Mouse (Mus musculus): ENCODE data around the gene Use1.

Use1 gene

DNA sequence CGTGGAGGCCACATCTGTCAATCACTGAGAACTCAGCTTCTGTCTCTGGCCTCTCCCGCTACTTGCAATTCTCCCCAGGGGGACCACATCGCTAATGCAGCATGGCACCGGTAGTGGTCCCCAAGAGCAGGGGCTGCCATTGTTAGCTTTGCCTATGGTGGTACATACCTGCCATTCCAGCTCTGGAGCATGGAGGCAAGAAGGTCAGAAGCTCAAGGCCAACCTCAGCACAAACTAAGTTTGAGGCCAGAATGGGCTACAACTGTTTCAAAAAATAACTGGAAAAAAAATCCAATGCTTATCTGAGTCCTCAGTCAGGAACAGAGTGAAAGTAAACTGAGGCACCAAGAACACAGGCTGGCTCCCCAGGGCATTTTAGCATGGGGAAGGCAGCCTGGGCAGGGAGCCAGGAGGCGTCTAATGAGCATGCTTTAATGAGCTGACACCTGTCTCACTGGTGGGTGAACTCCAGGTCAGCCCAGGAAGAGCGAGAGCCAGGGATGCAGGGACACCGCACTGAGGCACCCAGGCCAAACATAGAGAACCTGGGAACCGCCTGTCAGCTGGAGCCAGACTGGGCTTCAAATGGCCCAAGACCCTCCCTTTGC is 9.9 kb downstream of the Use1 start:
- no peak for DNase-seq (ENCODE audit: extremely low read depth, insufficient read length, low spot score)

DNA sequence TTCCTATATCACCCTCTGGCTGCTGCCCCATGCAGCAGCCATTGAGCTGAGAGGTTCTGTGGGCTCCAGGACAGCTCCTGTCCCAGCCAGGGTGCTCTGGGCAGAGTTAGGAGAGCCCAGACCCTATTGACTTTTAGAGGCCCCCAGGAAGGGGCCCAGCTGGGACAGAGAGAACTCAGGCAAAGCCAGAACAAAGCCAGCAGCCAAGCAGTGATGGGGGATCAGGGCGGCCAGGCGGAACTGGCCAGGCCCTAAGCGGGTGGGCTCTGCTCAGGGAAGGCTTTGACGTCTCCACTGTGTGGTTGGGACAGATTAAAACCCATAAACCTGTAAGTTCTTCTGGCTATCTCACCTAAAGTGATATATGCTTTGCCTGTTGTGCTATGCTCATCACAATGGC is 12.4 kb downstream of the Use1 start:
- no peak for DNase-seq (ENCODE audit: extremely low read depth, insufficient read length, low spot score)

DNA sequence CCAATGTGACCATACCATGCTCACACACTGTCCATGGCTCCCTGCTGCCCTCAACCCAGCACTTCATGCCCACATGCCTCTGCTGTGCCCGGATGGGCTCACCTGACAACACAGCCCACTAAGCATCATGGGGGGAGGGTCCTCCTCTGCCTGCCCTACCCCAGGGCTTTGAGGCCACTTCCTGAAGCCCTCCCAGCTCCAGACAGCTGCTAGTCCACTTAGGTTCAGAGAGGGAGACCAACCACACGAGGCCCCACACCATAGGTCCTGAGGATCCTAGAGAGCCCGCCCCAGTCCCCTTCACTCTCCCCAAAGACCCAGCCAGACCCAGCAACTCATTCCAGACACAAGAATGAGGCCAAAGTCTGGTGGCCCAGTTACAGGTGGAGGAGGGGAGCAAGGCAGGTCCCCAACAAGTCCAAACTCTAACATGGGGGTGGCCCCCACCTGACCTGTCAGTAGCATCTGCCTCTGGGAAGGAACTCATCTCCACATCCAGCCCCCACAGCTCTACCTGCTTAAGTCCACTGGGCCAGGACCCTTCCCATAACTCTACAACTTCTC is 12.9 kb downstream of the Use1 start:
- DNase-seq (ENCODE audit: extremely low read depth, insufficient read length, low spot score) = no peak

DNA sequence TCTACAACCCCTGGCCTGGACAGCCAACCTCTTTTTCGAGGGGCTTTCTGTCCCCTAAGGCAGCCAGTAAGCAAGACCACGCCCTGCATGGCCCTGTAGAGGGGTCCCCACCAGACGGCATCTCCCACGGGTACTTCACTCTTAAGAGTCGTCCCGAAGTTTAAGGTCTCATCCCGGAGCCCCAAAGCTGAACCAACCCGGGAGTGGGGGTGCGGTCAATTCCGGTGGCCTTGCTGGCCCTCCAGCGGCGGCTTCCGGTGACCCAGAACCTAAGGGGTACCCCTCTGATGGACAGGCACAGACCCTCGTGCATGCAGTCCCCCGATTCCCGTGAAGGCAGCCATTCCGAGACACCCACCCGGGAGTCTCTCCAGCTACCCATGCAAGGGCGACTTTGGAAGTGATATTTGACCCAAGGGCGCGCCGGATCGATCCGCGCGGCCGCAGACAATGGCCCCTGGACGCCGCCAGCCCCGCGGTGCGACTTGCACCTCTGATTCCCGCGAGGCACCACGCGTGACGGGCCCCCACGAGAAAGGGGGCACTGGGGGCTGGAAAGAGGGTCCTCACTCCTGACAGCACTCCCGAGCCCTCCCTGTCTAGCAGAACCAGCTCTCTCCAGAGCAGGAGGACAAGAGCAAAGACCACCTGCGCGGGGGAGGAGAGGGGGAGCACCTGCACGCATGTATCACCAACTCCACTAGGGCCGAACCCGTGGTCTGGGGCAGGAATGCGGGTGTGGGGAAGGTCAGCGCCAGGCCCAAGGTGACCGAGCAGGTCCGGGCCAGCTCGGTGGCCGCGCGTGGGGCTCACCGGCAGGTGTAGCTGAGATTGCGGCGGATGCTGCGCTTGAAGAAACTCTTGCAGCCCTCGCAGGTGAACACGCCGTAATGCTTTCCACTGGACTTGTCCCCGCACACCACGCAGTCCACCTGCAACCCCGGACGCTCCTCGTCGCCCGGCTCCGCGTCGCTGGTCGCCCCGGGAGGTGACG is 13.8 kb downstream of the Use1 start:
- DNase-seq (ENCODE audit: extremely low read depth, insufficient read length, low spot score) = peak; percentile 52

DNA sequence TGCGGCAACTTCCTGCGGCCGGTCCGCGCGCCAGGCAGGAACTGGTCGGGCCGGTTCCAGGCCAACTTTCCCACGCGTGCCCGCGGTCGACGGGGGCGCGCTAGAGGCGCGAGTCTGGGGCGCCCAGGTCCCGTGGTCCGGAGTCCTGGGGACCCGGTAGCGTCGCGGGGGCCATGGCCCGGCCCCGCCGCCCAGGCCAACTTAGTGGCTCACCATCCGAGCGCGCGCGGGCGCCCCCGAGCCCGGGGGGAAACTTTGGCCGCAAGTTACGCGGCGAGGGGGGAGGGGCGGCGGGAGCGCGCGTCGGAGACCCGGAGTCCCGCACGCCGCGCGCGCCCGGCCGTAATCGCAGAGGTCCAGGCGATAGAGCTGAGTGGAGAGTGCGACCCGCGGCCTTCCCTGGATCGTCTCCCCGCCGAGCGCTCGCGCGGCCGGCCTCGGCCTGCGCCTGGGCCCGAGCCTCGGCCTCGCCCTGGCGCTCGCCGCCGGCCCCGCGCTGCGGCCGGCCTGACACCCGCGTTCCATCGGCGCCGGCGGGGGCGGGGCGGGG is 14.8 kb downstream of the Use1 start, which contains the start of gene Nr2f6:
Gene Nr2f6, minus strand, starts transcription at position 540 of the 550 bp plus-strand sequence.
- DNase-seq (ENCODE audit: extremely low read depth, insufficient read length, low spot score) = peak; percentile 73

DNA sequence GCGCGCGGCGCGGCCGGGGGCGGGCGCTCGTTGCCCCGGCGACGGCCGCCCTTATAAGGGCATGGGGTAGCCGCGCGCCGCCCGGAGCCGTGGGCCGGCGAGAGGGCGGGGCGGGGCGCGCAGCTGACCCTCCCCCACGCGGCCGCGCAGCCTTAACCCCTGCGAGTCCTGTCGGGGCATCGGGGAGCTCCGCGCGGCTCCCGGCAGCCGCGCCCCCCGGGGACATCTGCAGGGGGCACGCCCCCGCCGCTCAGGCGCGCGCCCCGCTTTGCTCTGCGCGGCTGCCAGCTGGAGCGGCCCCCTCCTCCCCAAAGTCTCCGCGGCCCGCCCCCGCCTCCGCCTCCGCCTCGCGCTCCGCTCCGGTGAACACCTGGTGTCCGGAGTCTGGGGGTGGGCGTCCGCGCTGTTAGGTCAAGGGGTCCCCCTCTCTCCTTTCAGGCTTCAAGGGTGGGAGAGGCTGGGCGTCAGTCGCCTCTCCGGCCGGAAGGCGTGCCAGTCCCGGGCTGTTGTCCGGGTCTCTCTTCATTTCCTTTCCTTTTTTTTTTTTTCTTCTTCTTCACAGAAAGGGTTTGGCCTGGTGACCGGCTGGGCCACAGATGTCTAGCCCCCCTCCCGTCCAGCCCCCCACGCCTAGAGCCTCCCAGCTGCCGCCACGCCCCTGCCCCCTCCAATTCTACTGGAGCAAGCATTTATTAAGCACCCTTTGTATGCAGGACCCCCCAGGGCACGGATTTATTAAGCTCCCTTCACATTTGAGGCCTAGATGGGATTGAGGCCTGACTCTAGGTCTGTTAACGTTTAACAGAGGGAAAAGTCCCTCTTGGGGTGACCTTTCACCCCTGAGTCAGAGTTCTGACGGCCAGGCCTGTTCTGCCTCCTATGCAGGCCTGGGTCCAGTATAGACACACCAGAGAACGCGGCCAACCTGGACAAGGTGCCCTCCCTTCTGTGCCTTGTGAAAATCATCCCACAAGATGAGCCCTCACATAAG is 15.6 kb downstream of the Use1 start:
- peak; percentile 93 for DNase-seq (ENCODE audit: extremely low read depth, insufficient read length, low spot score)

DNA sequence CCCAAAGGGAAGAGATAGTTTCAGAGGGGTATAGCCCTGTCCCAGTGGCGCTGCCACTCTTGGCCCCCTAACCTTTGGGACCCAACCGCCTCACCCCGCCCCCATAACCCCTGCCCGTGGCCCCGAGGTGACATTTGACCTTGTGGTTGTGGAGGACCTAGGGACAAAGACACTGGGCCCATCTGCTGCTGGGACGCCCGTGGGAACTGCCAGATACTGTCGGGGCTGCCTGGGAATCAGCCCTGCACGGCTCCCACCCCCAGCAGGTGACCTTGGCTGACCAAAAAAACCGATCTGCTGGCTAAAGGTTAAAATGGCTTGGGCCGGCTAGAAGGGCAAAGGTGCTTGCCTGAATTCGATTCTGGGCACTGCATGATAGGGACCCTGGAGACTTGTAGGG is 16.7 kb downstream of the Use1 start:
- no peak for DNase-seq (ENCODE audit: extremely low read depth, insufficient read length, low spot score)

DNA sequence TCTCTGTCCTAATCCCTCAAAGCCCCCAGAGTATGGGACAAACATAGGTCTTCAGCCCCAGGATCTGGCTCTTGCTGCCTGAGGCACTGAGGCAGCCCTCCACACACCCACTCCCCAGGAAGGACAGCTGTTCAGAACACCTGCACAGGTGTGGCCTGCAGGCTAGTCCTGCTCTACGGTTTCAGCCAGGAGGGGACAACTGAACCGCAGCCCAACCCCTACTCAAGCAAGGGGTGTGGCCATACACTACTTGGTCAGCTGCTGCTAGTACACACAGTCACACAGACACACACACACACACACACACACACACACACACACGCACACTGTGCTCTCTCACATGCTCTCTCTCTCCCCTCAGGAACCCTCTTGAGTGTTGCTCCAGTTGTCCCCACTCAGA is 17.2 kb downstream of the Use1 start:
- DNase-seq (ENCODE audit: extremely low read depth, insufficient read length, low spot score) = no peak

DNA sequence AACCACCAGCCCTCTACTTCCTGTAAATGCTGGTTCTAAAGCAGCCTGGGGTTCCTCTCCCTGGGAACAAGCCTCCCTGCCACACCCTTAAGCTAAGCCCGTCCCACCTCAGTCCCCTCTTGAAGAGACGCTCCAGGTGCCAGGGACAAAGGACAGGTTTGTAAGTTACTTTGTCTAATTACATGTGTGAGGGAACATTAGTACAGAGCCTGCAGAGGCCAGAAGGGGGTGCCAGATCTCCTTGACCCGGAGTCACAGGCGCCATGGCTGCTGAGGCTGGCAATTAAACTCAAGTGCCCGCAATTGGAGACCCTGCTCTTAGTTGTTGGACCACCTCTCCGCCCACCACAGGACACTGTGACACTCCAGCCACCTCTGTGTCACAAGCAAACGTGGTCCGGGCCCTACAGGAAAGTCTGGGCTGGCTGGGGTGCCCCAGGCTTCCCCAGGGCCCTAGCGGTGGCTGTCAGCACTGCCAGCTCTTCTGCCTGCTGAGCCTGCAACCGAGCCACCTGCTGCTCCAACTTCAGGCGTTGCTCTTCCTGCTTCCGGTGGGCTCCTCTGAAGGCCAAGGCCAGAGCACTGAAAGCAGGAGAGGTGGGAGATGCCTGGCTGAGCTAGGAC is 18.7 kb downstream of the Use1 start:
- no peak for DNase-seq (ENCODE audit: extremely low read depth, insufficient read length, low spot score)

DNA sequence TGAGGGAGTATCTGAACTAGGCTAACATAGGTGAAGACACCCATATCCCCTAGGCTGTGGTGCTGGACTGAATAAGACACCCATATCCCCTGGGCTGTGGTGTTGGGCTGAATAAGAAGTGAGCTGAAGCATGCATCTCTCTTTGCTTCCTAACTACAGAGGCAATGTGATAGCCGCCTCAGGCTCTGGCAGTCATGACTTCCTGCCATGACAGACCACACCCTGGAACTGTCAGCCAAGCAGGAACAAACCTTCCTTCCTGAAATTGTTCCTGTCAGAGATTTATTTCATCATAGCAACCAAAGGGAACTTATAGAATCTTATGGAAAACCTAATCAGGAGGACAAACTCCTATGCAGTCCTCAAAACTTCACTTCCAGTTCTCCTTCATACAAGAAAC is 21.6 kb downstream of the Use1 start:
- no peak for DNase-seq (ENCODE audit: extremely low read depth, insufficient read length, low spot score)

DNA sequence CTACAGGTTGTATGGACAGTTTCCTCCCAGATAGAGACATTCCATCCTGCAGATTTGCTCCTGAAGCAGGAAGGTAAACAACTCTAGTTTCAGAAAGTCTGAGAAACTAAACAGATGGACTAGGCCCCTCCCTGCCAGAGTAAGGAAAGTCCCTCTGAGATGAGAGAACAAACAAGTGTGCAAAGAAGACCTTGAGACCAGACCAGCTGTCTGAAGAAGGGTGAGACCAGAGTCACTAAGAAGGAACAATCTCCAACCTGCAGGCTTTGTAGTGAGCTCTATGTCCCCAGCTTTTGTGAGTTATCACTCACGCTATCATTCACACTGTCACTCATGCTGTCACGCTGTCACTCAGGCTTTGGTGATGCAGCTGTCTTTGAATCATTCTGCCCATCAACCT is 25.0 kb downstream of the Use1 start:
- no peak for DNase-seq (ENCODE audit: extremely low read depth, insufficient read length, low spot score)

DNA sequence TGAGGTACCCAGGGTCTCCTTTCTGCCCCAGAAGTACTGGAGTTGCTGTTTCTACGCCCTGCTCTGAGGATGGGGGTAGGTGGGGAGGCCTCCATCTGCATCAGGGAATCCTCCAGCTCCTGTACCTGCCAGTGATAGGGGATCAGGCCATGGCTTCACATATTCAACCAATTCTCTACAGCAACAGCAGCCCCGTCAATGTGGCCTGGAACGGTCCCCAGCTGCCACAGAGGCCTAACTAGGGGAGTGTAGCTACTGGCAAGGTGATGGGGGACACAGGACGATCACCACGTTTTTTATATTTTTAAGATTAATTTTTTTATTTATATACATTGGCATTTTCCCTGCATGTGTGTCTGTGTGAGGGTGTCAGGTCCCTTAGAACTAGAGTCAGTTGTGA is 25.7 kb downstream of the Use1 start:
- no peak for DNase-seq (ENCODE audit: extremely low read depth, insufficient read length, low spot score)

DNA sequence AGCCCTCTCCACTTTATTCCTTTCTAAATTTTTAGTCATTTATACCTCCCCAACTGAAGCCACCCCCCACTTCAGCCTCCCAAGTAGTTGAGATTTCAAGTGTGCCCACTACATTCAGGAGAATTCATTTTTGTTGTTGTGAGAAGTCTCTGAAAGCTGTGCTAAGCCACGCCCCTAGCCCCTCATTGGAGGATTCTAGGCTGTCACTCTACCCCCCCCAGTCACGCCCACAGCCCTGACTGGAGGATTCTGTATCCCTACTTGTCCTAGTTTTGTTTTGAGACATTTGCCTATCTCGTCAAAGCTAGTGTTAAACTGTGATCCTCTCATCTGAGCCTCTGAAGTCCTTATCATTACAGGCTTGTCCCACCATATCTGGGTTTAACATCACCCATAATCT is 26.2 kb downstream of the Use1 start:
- no peak for DNase-seq (ENCODE audit: extremely low read depth, insufficient read length, low spot score)

DNA sequence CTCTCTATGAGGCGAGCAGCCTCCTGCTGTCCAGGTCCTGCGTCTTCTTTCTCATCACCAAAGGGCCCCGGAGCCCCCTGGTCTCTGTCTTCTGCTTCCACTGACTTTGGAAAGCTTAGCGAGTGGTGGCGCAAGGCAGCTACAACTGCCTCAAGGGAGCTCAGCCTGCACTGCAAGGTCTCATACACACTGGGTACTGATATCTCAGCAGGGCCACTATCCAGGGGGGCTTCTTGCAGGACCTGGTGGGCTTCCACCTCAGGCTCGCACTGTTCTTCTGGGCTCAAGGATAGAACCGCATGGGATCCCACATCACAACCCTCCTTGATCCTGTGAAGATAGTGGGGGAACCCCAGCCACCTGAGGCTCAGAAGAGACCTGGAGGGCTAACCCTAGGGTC is 27.8 kb downstream of the Use1 start:
- DNase-seq (ENCODE audit: extremely low read depth, insufficient read length, low spot score) = no peak

DNA sequence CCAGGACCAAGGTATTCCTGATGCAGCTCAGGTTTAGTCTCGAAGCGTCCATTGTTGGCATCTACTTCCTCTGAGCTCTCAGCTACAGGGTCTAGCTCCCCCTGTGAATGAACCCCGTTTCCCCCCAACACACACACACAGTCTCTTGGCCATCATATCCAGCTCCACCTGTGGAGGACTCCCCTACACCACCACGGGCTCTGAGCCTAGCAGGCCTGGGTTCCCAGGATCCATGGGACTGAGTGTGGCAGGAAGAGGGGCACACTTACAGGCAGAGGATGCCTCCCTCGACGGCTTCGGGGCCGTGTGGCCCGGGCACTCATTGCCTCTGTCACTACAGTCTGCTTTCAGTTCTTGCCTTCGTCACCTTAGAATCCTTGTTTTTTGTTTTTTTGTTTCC is 28.4 kb downstream of the Use1 start:
- no peak for DNase-seq (ENCODE audit: extremely low read depth, insufficient read length, low spot score)

DNA sequence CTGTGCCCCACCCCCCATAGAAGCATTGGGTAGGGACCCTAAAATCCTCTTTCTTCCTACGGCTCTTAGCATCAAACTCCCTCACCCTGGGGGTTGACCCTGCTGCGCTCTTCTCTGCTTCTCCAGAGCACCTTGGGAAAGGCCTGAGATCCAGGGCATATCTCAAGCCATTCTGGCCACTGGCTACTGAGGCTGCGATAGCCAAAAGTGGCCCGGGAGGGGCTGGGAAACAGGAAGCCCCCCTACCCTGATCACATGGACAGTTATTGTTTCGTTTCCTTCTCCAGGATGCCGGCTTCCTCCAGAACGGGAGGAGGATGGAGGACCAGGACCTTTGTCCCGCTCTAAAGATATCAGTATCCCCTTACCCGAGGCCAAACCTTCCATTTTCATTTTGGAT is 29.0 kb downstream of the Use1 start, which contains the start of gene Ushbp1:
Gene Ushbp1, minus strand, starts transcription at position 174 of the 400 bp plus-strand sequence.
- DNase-seq (ENCODE audit: extremely low read depth, insufficient read length, low spot score) = no peak

DNA sequence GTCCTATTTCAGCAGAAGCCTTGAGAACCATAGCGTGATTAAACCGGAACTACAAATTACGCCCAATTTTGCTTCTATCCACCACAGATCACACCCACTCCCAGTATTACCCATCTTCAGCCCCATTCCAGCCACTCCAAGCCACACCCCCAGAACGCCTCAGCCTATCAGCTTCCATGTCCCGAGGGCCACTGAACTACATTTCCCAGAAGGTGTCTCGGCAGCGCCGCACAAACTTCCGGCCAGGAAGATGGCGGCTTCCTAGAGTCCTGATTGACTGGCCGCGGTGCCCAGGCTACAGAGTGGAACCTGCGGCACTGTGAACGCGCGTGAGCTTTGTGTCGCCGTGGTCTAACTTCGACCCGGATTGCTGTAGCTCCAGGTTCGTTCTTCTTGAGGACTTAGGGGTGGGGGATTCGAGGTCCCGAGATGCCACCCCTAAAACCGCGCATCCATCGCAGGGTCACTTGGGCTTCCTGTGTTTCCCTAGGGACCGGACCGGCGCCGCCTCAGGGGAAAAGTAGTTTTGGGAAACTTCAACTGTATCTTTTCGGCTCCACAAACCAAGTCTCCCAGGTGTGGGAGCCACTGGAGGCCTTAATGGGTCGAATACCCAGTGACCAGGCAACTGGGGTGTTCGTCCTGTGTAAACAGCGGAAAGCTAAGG is 30.1 kb downstream of the Use1 start, which contains the start of gene Babam1:
Gene Babam1, plus strand, starts transcription at position 223 of the 667 bp plus-strand sequence.
- peak; percentile 89 for DNase-seq (ENCODE audit: extremely low read depth, insufficient read length, low spot score)

DNA sequence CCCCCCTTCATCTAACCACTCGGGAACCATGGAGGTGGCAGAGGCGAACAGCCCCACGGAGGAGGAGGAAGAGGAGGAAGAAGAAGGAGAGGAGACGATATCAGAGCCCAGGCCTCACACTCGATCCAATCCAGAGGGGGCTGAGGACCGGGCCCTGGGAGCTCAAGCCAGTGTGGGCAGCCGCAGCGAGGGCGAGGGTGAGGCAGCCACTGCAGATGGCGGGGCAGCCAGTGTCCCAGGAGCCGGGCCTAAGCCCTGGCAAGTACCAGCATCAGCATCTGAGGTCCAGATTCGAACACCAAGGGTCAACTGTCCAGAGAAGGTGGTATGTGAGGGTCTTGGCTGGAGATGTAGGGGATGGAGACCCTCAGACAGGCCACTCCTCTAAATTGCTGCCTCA is 31.1 kb downstream of the Use1 start:
- DNase-seq (ENCODE audit: extremely low read depth, insufficient read length, low spot score) = no peak

DNA sequence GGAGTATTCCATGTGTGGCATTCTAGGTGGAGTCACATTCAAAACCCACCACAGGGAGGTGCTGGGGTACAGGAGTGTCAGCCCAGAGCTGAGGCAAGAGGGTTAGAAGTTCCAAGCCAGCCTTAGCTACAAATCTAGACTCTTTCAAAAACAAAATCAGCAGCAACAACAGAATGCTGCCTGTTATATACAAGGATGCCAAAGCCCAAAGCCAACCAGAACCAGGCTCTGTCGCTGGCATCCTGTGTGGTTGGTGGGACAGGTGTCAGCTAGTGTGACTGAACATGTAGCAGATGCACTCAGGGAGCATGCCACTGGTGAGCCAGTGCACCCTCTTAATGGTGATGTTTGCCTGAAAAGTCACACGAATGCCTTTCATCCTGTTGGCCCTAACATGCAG is 34.2 kb downstream of the Use1 start:
- DNase-seq (ENCODE audit: extremely low read depth, insufficient read length, low spot score) = no peak
